Mouse (Mus musculus) limb, embryonic 11.5 days (tissue): ENCODE data around the gene Dock1. TPM values are rescaled to one million over a fixed set of nuclear protein-coding genes. Genes with fewer than 3 reads are reported as not detected.

Experiments
- ATAC-seq: fragments of 200-750 bp; cut with Nextera tagmentation; 2 replicates; pipeline ENCODE4 v1.8.0; 2017; ENCODE audit warnings: low read depth; ENCODE audit not compliant: insufficient number of reproducible peaks, low FRiP score, low TSS enrichment
- DNase-seq: peaks from one replicate; pipeline ENCODE4 v3.0.0-alpha.2; 2015; ENCODE audit warnings: low spot score
- H3K27ac ChIP-seq: fragments of 300-500 bp; sonication (generic); replicated peaks from 2 replicates; pipeline ENCODE4 v1.5.1; 2014; ENCODE audit warnings: low read depth, mild to moderate bottlenecking, low read length
- H3K27me3 ChIP-seq: fragments of 300-500 bp; sonication (generic); 2 replicates; pipeline ENCODE4 v1.6.1; 2014; ENCODE audit warnings: mild to moderate bottlenecking, low read length, mixed read lengths; ENCODE audit not compliant: control insufficient read depth, insufficient read depth
- H3K36me3 ChIP-seq: fragments of 300-500 bp; sonication (generic); 2 replicates; pipeline ENCODE4 v1.6.1; 2014; ENCODE audit warnings: mild to moderate bottlenecking, low read length, moderate library complexity, mixed read lengths; ENCODE audit not compliant: control insufficient read depth, insufficient read depth
- H3K4me1 ChIP-seq: fragments of 300-500 bp; sonication (generic); 2 replicates; pipeline ENCODE4 v1.6.1; 2014; ENCODE audit warnings: low read length, mixed read lengths; ENCODE audit not compliant: control insufficient read depth, insufficient read depth
- H3K4me2 ChIP-seq: fragments of 300-500 bp; sonication (generic); 2 replicates; pipeline ENCODE4 v1.6.1; 2014; ENCODE audit warnings: low read depth, mild to moderate bottlenecking, moderate library complexity; ENCODE audit not compliant: severe bottlenecking
- H3K4me3 ChIP-seq: fragments of 300-500 bp; sonication (generic); 2 replicates; pipeline ENCODE4 v1.5.1; 2014; ENCODE audit warnings: low read depth, low read length
- H3K9ac ChIP-seq: fragments of 300-500 bp; sonication (generic); 2 replicates; pipeline ENCODE4 v1.6.1; 2014; ENCODE audit warnings: mild to moderate bottlenecking, low read length
- H3K9me3 ChIP-seq: fragments of 300-500 bp; sonication (generic); 2 replicates; pipeline ENCODE4 v1.6.1; 2016; ENCODE audit warnings: low read length; ENCODE audit not compliant: control insufficient read depth
- WGBS: fragments of 180-500 bp; shearing (Covaris S2); extraction: QIAGEN DNeasy Blood & Tissue Kit; methylation state at CpG from one replicate; pipeline ENCODE4 v1.1.7; 2014; 5-methylcytosine and 5-hydroxymethylcytosine counted together
- polyA plus RNA-seq: library from polyadenylated mRNA; unstranded; fragments of >200 nt; fragmentation: Nextera tagmentation; extraction: Ambion mirVana; gene quantifications from 2 replicates; pipeline ENCODE4 v1.2.1, GENCODE M21; 2014

Dock1 gene
- polyA plus RNA-seq, 1 experiment from 2014 or later = 42.7 TPM

- no peaks in the 10 kb centered on the region for H3K27me3 ChIP-seq
- no peak for DNase-seq
- no peaks in the 10 kb centered on the region for H3K9me3 ChIP-seq
- H3K4me3 ChIP-seq = no peak overlapping the region
- no peak for ATAC-seq
- H3K36me3 ChIP-seq = no peaks in the 10 kb centered on the region
- no peak overlapping the region for H3K27ac ChIP-seq
- 93% methylated on average over 5 of the region's 5 CpGs for WGBS
- no peak overlapping the region for H3K4me2 ChIP-seq
- H3K4me1 ChIP-seq = no peaks in the 10 kb centered on the region
- no peak overlapping the region for H3K9ac ChIP-seq
Measured at GRCm38 (mm10) chr7:135024531-135024930, 354.1 kb downstream of the Dock1 start.

GRCm38 (mm10) chr7:135028716-135029115, 358.3 kb downstream of the Dock1 start:
- Histone ChIP-seq H3K9ac (no peak overlapping the region), H3K4me3 (no peak overlapping the region), H3K4me2 (no peak overlapping the region), H3K27me3 (no peaks in the 10 kb centered on the region), H3K27ac (no peak overlapping the region), H3K4me1 (0 out of 2 replicates have a peak, but pooled peaks cover 2% of the 10 kb centered on the region), H3K9me3 (no peaks in the 10 kb centered on the region), H3K36me3 (no peaks in the 10 kb centered on the region)
- WGBS = 87% methylated on average over 2 of the region's 2 CpGs
- ATAC-seq (no peak), DNase-seq (no peak)

- H3K4me2 ChIP-seq = no peak overlapping the region
- H3K36me3 ChIP-seq = no peaks in the 10 kb centered on the region
- DNase-seq (no peak), ATAC-seq (no peak)
- H3K27ac ChIP-seq = no peak overlapping the region
- no peak overlapping the region for H3K9ac ChIP-seq
- H3K9me3 ChIP-seq = no peaks in the 10 kb centered on the region
- no peaks in the 10 kb centered on the region for H3K27me3 ChIP-seq
- 0 out of 2 replicates have a peak, but pooled peaks cover 2% of the 10 kb centered on the region for H3K4me1 ChIP-seq
- H3K4me3 ChIP-seq = no peak overlapping the region
- 85% methylated on average over 3 of the region's 3 CpGs for WGBS
Measured at GRCm38 (mm10) chr7:135029136-135029535, 358.7 kb downstream of the Dock1 start.

GRCm38 (mm10) chr7:135031466-135031865, 361.0 kb downstream of the Dock1 start:
- no peak overlapping the region for H3K27ac ChIP-seq
- WGBS = 59% methylated on average over 3 of the region's 3 CpGs
- H3K4me3 ChIP-seq = no peak overlapping the region
- no peak overlapping the region for H3K9ac ChIP-seq
- H3K4me2 ChIP-seq = no peak overlapping the region
- DNase-seq = no peak
- H3K36me3 ChIP-seq = no peaks in the 10 kb centered on the region
- 0 out of 2 replicates have a peak, but pooled peaks cover 2% of the 10 kb centered on the region for H3K4me1 ChIP-seq
- ATAC-seq = no peak
- H3K27me3 ChIP-seq = no peaks in the 10 kb centered on the region
- H3K9me3 ChIP-seq = no peaks in the 10 kb centered on the region

- WGBS = 77% methylated on average over 5 of the region's 5 CpGs
- H3K4me1 ChIP-seq = 0 out of 2 replicates have a peak, but pooled peaks cover 2% of the 10 kb centered on the region
- H3K4me3 ChIP-seq = no peak overlapping the region
- DNase-seq = no peak
- no peaks in the 10 kb centered on the region for H3K9me3 ChIP-seq
- ATAC-seq = no peak
- H3K27ac ChIP-seq = no peak overlapping the region
- H3K9ac ChIP-seq = no peak overlapping the region
- H3K4me2 ChIP-seq = no peak overlapping the region
- H3K36me3 ChIP-seq = no peaks in the 10 kb centered on the region
- no peaks in the 10 kb centered on the region for H3K27me3 ChIP-seq
Measured at GRCm38 (mm10) chr7:135034811-135035210, 364.4 kb downstream of the Dock1 start.

GRCm38 (mm10) chr7:135035651-135036050, 365.2 kb downstream of the Dock1 start:
- H3K9me3 ChIP-seq = no peaks in the 10 kb centered on the region
- ATAC-seq (no peak), DNase-seq (no peak)
- WGBS = 11% methylated on average over 2 of the region's 2 CpGs
- no peaks in the 10 kb centered on the region for H3K27me3 ChIP-seq
- H3K27ac ChIP-seq = no peak overlapping the region
- H3K4me2 ChIP-seq = no peak overlapping the region
- no peak overlapping the region for H3K9ac ChIP-seq
- no peak overlapping the region for H3K4me3 ChIP-seq
- H3K36me3 ChIP-seq = no peaks in the 10 kb centered on the region
- 0 out of 2 replicates have a peak, but pooled peaks cover 2% of the 10 kb centered on the region for H3K4me1 ChIP-seq

GRCm38 (mm10) chr7:135038930-135039329, 368.5 kb downstream of the Dock1 start:
- Histone ChIP-seq H3K4me1 (no peaks in the 10 kb centered on the region), H3K27ac (no peak overlapping the region), H3K9me3 (no peaks in the 10 kb centered on the region), H3K4me2 (no peak overlapping the region), H3K4me3 (no peak overlapping the region), H3K36me3 (no peaks in the 10 kb centered on the region), H3K9ac (no peak overlapping the region), H3K27me3 (no peaks in the 10 kb centered on the region)
- ATAC-seq (no peak), DNase-seq (no peak)
- WGBS = 97% methylated on average over 1 of the region's 1 CpGs

GRCm38 (mm10) chr7:135043931-135044765, 373.7 kb downstream of the Dock1 start:
- no peak for DNase-seq
- Histone ChIP-seq H3K36me3 (no peaks in the 10 kb centered on the region), H3K27ac (no peak overlapping the region), H3K4me1 (no peaks in the 10 kb centered on the region), H3K9me3 (no peaks in the 10 kb centered on the region), H3K4me2 (no peak overlapping the region), H3K27me3 (no peaks in the 10 kb centered on the region), H3K4me3 (no peak overlapping the region), H3K9ac (no peak overlapping the region)
- ATAC-seq = no peak
- WGBS = 79% methylated on average over 12 of the region's 12 CpGs
